Mouse (Mus musculus): Measurements from ENCODE around the gene Gm3476. TPM values are rescaled to one million over a fixed set of nuclear protein-coding genes. Genes with fewer than 3 reads are reported as not detected.
"Not testable (repeated sequence)": the region's sequence is repeated elsewhere in the genome, so short reads cannot be mapped to it uniquely, and the experiment has no call there.

Gene Gm3476
- polyA plus RNA-seq (2017; shearing (Covaris generic)), result not detected

- not testable (repeated sequence) for ATAC-seq
Observed at GRCm38 (mm10) chr14:6125707-6126106, at the start of gene Gm3476. Gm3476 (minus strand) TSS chr14:6125807.

- ATAC-seq, result not testable (repeated sequence)
Observed at GRCm38 (mm10) chr14:6163538-6163937, 37.9 kb upstream of the Gm3476 start.

GRCm38 (mm10) chr14:6161085-6161484, 35.5 kb upstream of the Gm3476 start:
- not testable (repeated sequence) for ATAC-seq

- ATAC-seq, result peak; percentile 87
Observed at GRCm38 (mm10) chr14:6108272-6108925, 17.2 kb downstream of the Gm3476 start, which contains the start of gene Gm3468. Gm3468 (minus strand) TSS chr14:6108665.

DNA sequence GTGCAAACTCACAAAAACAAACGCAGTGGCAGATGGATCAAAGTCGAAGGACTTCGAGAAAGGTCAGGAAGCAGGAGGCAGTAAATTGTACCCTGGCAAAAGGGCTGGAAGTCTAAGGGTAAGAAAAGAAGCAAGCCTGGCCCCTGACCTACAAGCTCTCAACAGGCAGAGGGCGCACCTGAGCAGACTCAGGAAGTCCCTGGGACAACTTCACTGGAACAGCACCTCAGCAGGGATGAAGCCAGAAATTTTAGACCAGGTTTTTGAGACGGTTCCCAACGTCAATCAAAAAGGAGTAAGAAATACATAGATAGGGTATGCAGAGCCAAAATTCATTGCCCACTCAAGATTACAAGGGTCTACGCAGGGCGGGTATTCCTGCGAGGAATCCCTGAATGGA, 18.1 kb downstream of the Gm3476 start:
- ATAC-seq, result not testable (repeated sequence)

- not testable (repeated sequence) for ATAC-seq
Observed at GRCm38 (mm10) chr14:6093842-6094241, 31.8 kb downstream of the Gm3476 start, which contains the start of gene Gm8206. Gm8206 (minus strand) TSS chr14:6093942.

- ATAC-seq, result not testable (repeated sequence)
Observed at GRCm38 (mm10) chr14:6058167-6058566, 67.4 kb downstream of the Gm3476 start, which contains the start of gene Gm6337. Gm6337 (minus strand) TSS chr14:6058267.

Other genes with a start within 250 kb of the Gm3476 start
- gene Gm8237, start 245.4 kb downstream of the Gm3476 start, polyA plus RNA-seq (2017; shearing (Covaris generic)), result 1 to 10 TPM; 1.3 to 4.5 (median 1.4) TPM
- gene Gm3248, start 164.1 kb downstream of the Gm3476 start, polyA plus RNA-seq (2017; shearing (Covaris generic)), result 1 to 10 TPM; 2.3 to 5.4 (median 2.7) TPM
- gene Gm3453, start 146.7 kb downstream of the Gm3476 start, polyA plus RNA-seq (2017; shearing (Covaris generic)), result not detected
- not detected for gene Gm6337, start 67.5 kb downstream of the Gm3476 start, polyA plus RNA-seq (2017; shearing (Covaris generic))
- 1 to 10 TPM; 1.7 to 8.5 (median 4.0) TPM for gene Gm8206, start 31.9 kb downstream of the Gm3476 start, polyA plus RNA-seq (2017; shearing (Covaris generic))
- 10 to 100 TPM in 2 of 3 experiments, 1 to 10 TPM in 1; 5.3 to 21.4 (median 13.6) TPM for gene Gm3468, start 17.1 kb downstream of the Gm3476 start, polyA plus RNA-seq (2017; shearing (Covaris generic))
- gene Gm21560, start 93.5 kb upstream of the Gm3476 start, polyA plus RNA-seq (2017; shearing (Covaris generic)), result under 1 TPM in 1 of 3 experiments, not detected in 2; 0.16 TPM
- 1 to 10 TPM; 2.0 to 6.7 (median 5.6) TPM for gene Gm3411, start 161.4 kb upstream of the Gm3476 start, polyA plus RNA-seq (2017; shearing (Covaris generic))
- not detected for gene Gm21103, start 179.0 kb upstream of the Gm3476 start, polyA plus RNA-seq (2017; shearing (Covaris generic))
- gene Gm3618, start 217.9 kb upstream of the Gm3476 start, polyA plus RNA-seq (2017; shearing (Covaris generic)), result not detected